Mouse (Mus musculus): ENCODE measurements at regions not wholly inside any gene's neighbourhood (a gene's known extent, or its start where the extent isn't known, plus 50 kb on each side); places are given as distances from the start of the nearest gene placed in this dataset.

DNA sequence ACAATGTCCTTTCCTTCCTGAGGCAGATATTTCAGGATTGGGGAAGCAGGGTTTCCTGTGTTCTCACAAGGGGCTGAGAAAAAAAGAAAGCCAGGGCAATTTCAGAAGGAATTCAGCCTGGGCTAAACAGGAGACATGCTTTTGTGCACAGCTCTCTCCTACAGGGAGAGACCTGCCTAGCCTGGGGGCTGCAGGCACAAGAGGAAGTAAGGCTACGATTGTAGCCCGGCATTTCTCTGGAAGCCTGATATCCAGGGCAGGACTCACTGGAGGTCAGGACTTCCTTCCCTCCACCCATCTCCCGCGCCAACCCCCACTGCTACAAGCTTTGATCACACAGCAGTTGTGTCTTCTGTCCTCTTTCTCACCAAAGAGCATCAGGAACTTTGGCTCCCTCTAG, 136.5 kb downstream of the Foxo1 start:
- no peak for TF ChIP-seq POLR2A (IDR thresholded peaks at IDR 0.05; ENCODE audit: borderline replicate concordance, extremely low read depth, low read depth, low read length)
- TF ChIP-seq CTCF (IDR thresholded peaks at IDR 0.05; ENCODE audit: insufficient read depth, low read length), result no peak
- WGBS, result 25% methylated on average over 4 of the region's 4 CpGs
- peaks cover 5% of the 10 kb centered on the region for H3K4me1 ChIP-seq (ENCODE audit: control insufficient read depth, insufficient read depth, low read length)
- H3K4me3 ChIP-seq (replicated peaks; ENCODE audit: extremely low read depth, low read depth, low read length), result no peak overlapping the region
- no peak for DNase-seq

DNA sequence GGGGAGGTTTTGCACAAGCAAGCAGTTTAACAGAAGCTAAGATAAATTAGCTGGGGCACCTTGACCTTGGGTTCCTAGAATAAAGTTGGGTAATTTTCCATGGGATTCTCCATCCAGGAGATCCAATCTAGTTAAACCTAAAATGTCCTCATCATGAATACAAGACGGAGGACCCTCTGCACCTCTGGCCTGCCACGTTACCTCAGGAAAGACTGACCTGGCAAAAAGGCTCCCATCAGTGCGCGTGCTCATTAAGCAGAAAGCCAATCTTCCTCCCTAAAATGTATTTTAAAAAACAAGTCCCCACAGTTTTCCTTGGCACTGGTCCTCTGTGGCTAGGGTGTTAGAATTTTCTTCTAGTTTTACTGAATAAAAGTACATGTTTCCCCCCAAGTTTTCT, 134.9 kb downstream of the Foxo1 start:
- TF ChIP-seq POLR2A (IDR thresholded peaks at IDR 0.05; ENCODE audit: borderline replicate concordance, extremely low read depth, low read depth, low read length), result no peak
- Histone ChIP-seq H3K4me1 (ENCODE audit: control insufficient read depth, insufficient read depth, low read length) (peaks cover 5% of the 10 kb centered on the region), H3K4me3 (replicated peaks; ENCODE audit: extremely low read depth, low read depth, low read length) (no peak overlapping the region)
- DNase-seq, result no peak
- WGBS, result 98% methylated on average over 4 of the region's 4 CpGs
